9 mouse cellular contexts compared by ENCODE assay signal in genomic region chr8:49901601-49902000, GRCm38 (mm10).
DNase-seq lines count a peak whose midpoint lies in the region; ATAC-seq and TF ChIP-seq lines count a peak whose summit lies in the region.
"Had no signal": no experiment of that assay in that cellular context is flagged by ENCODE, and none has a peak within 500 bp of the region (broad histone marks: within the 10 kb centered on the region; RNA-seq: fewer than 3 reads in every experiment).

No protein-coding gene starts in this region.

- intact Hi-C loops in gastrocnemius, adult 2 months (cut with DNase I), result no loop called here

- H3K4me1 ChIP-seq in embryonic facial prominence, embryonic 14.5 days (ENCODE audit: control insufficient read depth, insufficient read depth, low read length), result peaks cover 12% of the 10 kb centered on the region
- H3K4me1 ChIP-seq in lung, postnatal 0 days (ENCODE audit: insufficient read depth, low read depth, low read length), result no peaks in the 10 kb centered on the region

- no peaks in the 10 kb centered on the region; the same call in 1 of the 2 replicates for H3K9me3 ChIP-seq in embryonic facial prominence, embryonic 14.5 days (ENCODE audit: control insufficient read depth, low read length)
- H3K9me3 ChIP-seq in lung, postnatal 0 days (ENCODE audit: low read length), result no peaks in the 10 kb centered on the region

- no peak for TF ChIP-seq CTCF in gastrocnemius, adult 2 months (IDR thresholded peaks at IDR 0.05)
- no peak for TF ChIP-seq CTCF in lung, postnatal 0 days (IDR thresholded peaks at IDR 0.05)

- H3K27ac ChIP-seq in gastrocnemius, adult 2 months, result no peak overlapping the region
- H3K27ac ChIP-seq in embryonic facial prominence, embryonic 14.5 days (replicated peaks; ENCODE audit: low read depth, low read length), result no peak overlapping the region
- no peak overlapping the region for H3K27ac ChIP-seq in lung, postnatal 0 days (ENCODE audit: low read length)

- H3K9ac ChIP-seq in embryonic facial prominence, embryonic 14.5 days (ENCODE audit: low read depth, low read length), result no peak overlapping the region
- no peak overlapping the region for H3K9ac ChIP-seq in lung, postnatal 0 days (replicated peaks; ENCODE audit: low read depth)

- peak; percentile 89; the same call in 1 of the 2 replicates for ATAC-seq in embryonic facial prominence, embryonic 14.5 days (ENCODE audit: low read depth)
- no peak for ATAC-seq in lung, postnatal 0 days

- no peak overlapping the region for H3K4me3 ChIP-seq in gastrocnemius, adult 2 months
- H3K4me3 ChIP-seq in embryonic facial prominence, embryonic 14.5 days (ENCODE audit: low read depth, low read length), result no peak overlapping the region
- no peak overlapping the region for H3K4me3 ChIP-seq in lung, postnatal 0 days (ENCODE audit: low read depth, low read length)

- no peaks in the 10 kb centered on the region for H3K36me3 ChIP-seq in embryonic facial prominence, embryonic 14.5 days (ENCODE audit: control insufficient read depth, insufficient read depth, low read length)
- no peaks in the 10 kb centered on the region for H3K36me3 ChIP-seq in lung, postnatal 0 days (ENCODE audit: insufficient read depth, low read length)

- H3K4me2 ChIP-seq in embryonic facial prominence, embryonic 14.5 days (ENCODE audit: low read depth, low read length), result no peak overlapping the region
- H3K4me2 ChIP-seq in lung, postnatal 0 days (replicated peaks; ENCODE audit: low read depth, low read length), result no peak overlapping the region

- WGBS in embryonic facial prominence, embryonic 14.5 days, result 18% methylated on average over 9 of the region's 9 CpGs
- 35% methylated on average over 9 of the region's 9 CpGs for WGBS in lung, postnatal 0 days

- DNase-seq in gastrocnemius, adult 2 months, result peak; percentile 18
- DNase-seq in gastrocnemius, postnatal 10 days, result no peak
- peak; percentile 75 for DNase-seq in embryonic facial prominence, embryonic 14.5 days (ENCODE audit: low spot score)
- DNase-seq in kidney, postnatal 14 days, result peak; percentile 50
- peak; percentile 35 for DNase-seq in neural tube, embryonic 10.5 days (ENCODE audit: extremely low spot score, low spot score)
- no peak for DNase-seq in spleen, adult 12 weeks (ENCODE audit: low spot score)
- DNase-seq in right cerebral cortex, adult 2 months (ENCODE audit: low spot score in 2 of 2), result no peak
- no peak for DNase-seq in lung, postnatal 0 days (ENCODE audit: low spot score)
- DNase-seq: thymus, adult 18-20 months had no signal

- no peaks in the 10 kb centered on the region for H3K27me3 ChIP-seq in embryonic facial prominence, embryonic 14.5 days (replicated peaks; ENCODE audit: control insufficient read depth, insufficient read depth, low read length)
- H3K27me3 ChIP-seq in lung, postnatal 0 days (replicated peaks; ENCODE audit: insufficient read depth, low read length), result no peaks in the 10 kb centered on the region

- no peak for TF ChIP-seq EP300 in lung, postnatal 0 days (IDR thresholded peaks at IDR 0.05)

Comparison
In these comparisons a context has a peak if more than half of its experiments do, and no peak if none do; other contexts are left out.
1. DNase-seq: peak in gastrocnemius, adult 2 months (single experiment), embryonic facial prominence, embryonic 14.5 days (single experiment), kidney, postnatal 14 days (single experiment) and neural tube, embryonic 10.5 days (single experiment); none in gastrocnemius, postnatal 10 days (single experiment), spleen, adult 12 weeks (single experiment), right cerebral cortex, adult 2 months (0 of 2) and lung, postnatal 0 days (single experiment).